Mouse (Mus musculus) heart, embryonic 13.5 days (tissue): ENCODE data around the gene Fam214a. TPM values are rescaled to one million over a fixed set of nuclear protein-coding genes. Genes with fewer than 3 reads are reported as not detected.
A peak's percentile ranks its signal among the peaks of the same experiment; 100 is the strongest.

Source experiments
- ATAC-seq: fragments of 200-750 bp; cut with Nextera tagmentation; 2 replicates; pipeline ENCODE4 v1.8.0; 2017; ENCODE audit warnings: moderate TSS enrichment; ENCODE audit not compliant: insufficient number of reproducible peaks, low FRiP score, low TSS enrichment; ENCODE audit errors: extremely low read depth
- H3K27ac ChIP-seq: fragments of 300-500 bp; sonication (generic); replicated peaks from 2 replicates; pipeline ENCODE4 v1.5.1; 2015; ENCODE audit warnings: moderate library complexity, mild to moderate bottlenecking, inconsistent platforms
- H3K27me3 ChIP-seq: fragments of 300-500 bp; sonication (generic); replicated peaks from 2 replicates; pipeline ENCODE4 v1.6.1; 2015; ENCODE audit warnings: mild to moderate bottlenecking, inconsistent platforms
- H3K36me3 ChIP-seq: fragments of 300-500 bp; sonication (generic); 2 replicates; pipeline ENCODE4 v1.6.1; 2015; ENCODE audit warnings: mild to moderate bottlenecking, inconsistent platforms
- H3K4me1 ChIP-seq: fragments of 300-500 bp; sonication (generic); 2 replicates; pipeline ENCODE4 v1.6.1; 2015; ENCODE audit warnings: inconsistent platforms
- H3K4me2 ChIP-seq: fragments of 300-500 bp; sonication (generic); 2 replicates; pipeline ENCODE4 v1.6.1; 2015; ENCODE audit warnings: inconsistent platforms, mild to moderate bottlenecking, moderate library complexity
- H3K4me3 ChIP-seq: fragments of 300-500 bp; sonication (generic); 2 replicates; pipeline ENCODE4 v1.5.1; 2015; ENCODE audit warnings: moderate library complexity, mild to moderate bottlenecking, inconsistent platforms
- H3K9ac ChIP-seq: fragments of 300-500 bp; sonication (generic); 2 replicates; pipeline ENCODE4 v1.6.1; 2015; ENCODE audit warnings: inconsistent platforms, mild to moderate bottlenecking, moderate library complexity
- H3K9me3 ChIP-seq: fragments of 300-500 bp; sonication (generic); 2 replicates; pipeline ENCODE4 v1.6.1; 2016; ENCODE audit warnings: inconsistent platforms
- WGBS: fragments of 180-500 bp; shearing (Covaris S2); methylation state at CpG from one replicate; pipeline ENCODE4 v1.1.7; 2015; ENCODE audit warnings: mixed read lengths; 5-methylcytosine and 5-hydroxymethylcytosine counted together
- polyA plus RNA-seq: library from polyadenylated mRNA; unstranded; fragments of >200 nt; fragmentation: Nextera tagmentation; extraction: Ambion mirVana; gene quantifications from 2 replicates; pipeline ENCODE4 v1.2.1, GENCODE M21; 2015

Fam214a gene
- polyA plus RNA-seq, 1 experiment from 2014 or later: 10.5 TPM

- Histone ChIP-seq H3K9ac (no peak overlapping the region), H3K27ac (no peak overlapping the region), H3K36me3 (no peaks in the 10 kb centered on the region), H3K27me3 (no peaks in the 10 kb centered on the region), H3K4me3 (no peak overlapping the region), H3K4me1 (peaks cover 16% of the 10 kb centered on the region), H3K9me3 (no peaks in the 10 kb centered on the region), H3K4me2 (no peak overlapping the region)
- no peak for ATAC-seq
- WGBS: 57% methylated on average over 3 of the region's 3 CpGs
Observed at GRCm38 (mm10) chr9:74922884-74923283, 29.8 kb upstream of the Fam214a start.

- Histone ChIP-seq H3K27me3 (no peaks in the 10 kb centered on the region), H3K4me2 (no peak overlapping the region), H3K4me3 (no peak overlapping the region), H3K4me1 (peaks cover 16% of the 10 kb centered on the region), H3K27ac (peak overlapping the region; percentile 10; the same call in 1 of the 2 replicates), H3K9ac (no peak overlapping the region), H3K9me3 (no peaks in the 10 kb centered on the region), H3K36me3 (no peaks in the 10 kb centered on the region)
- 73% methylated on average over 6 of the region's 6 CpGs for WGBS
- ATAC-seq: no peak
Observed at GRCm38 (mm10) chr9:74923291-74923977, 29.2 kb upstream of the Fam214a start.

- ATAC-seq: no peak
- peaks cover 16% of the 10 kb centered on the region for H3K4me1 ChIP-seq
Observed at GRCm38 (mm10) chr9:74925220-74925769, 27.4 kb upstream of the Fam214a start.

GRCm38 (mm10) chr9:74929981-74930423 lies 22.7 kb upstream of the Fam214a start:
- no peak overlapping the region for H3K9ac ChIP-seq
- H3K4me2 ChIP-seq: no peak overlapping the region
- no peaks in the 10 kb centered on the region for H3K9me3 ChIP-seq
- no peaks in the 10 kb centered on the region for H3K4me1 ChIP-seq
- H3K4me3 ChIP-seq: no peak overlapping the region
- H3K27me3 ChIP-seq: no peaks in the 10 kb centered on the region
- WGBS: 83% methylated on average over 4 of the region's 4 CpGs
- no peaks in the 10 kb centered on the region for H3K36me3 ChIP-seq
- no peak overlapping the region for H3K27ac ChIP-seq
- no peak for ATAC-seq

More at GRCm38 (mm10) chr9:74925220-74925769, 27.4 kb upstream of the Fam214a start:
- H3K27ac ChIP-seq: no peak overlapping the region
- H3K4me2 ChIP-seq: no peak overlapping the region
- H3K9me3 ChIP-seq: no peaks in the 10 kb centered on the region
- H3K36me3 ChIP-seq: no peaks in the 10 kb centered on the region
- 81% methylated on average over 10 of the region's 10 CpGs for WGBS
- H3K4me3 ChIP-seq: no peak overlapping the region
- H3K27me3 ChIP-seq: no peaks in the 10 kb centered on the region
- H3K9ac ChIP-seq: no peak overlapping the region

GRCm38 (mm10) chr9:74930653-74931052 lies 22.0 kb upstream of the Fam214a start:
- WGBS: 70% methylated on average over 5 of the region's 5 CpGs
- H3K4me2 ChIP-seq: no peak overlapping the region
- no peak overlapping the region for H3K27ac ChIP-seq
- no peaks in the 10 kb centered on the region for H3K36me3 ChIP-seq
- no peak overlapping the region for H3K4me3 ChIP-seq
- no peaks in the 10 kb centered on the region for H3K27me3 ChIP-seq
- H3K4me1 ChIP-seq: no peaks in the 10 kb centered on the region
- H3K9ac ChIP-seq: no peak overlapping the region
- no peak for ATAC-seq
- no peaks in the 10 kb centered on the region for H3K9me3 ChIP-seq

GRCm38 (mm10) chr9:74935289-74935688 lies 17.4 kb upstream of the Fam214a start:
- no peaks in the 10 kb centered on the region for H3K36me3 ChIP-seq
- no peak for ATAC-seq
- WGBS: 65% methylated on average over 3 of the region's 3 CpGs
- no peaks in the 10 kb centered on the region for H3K9me3 ChIP-seq
- no peak overlapping the region for H3K4me3 ChIP-seq
- H3K27ac ChIP-seq: no peak overlapping the region
- no peaks in the 10 kb centered on the region for H3K27me3 ChIP-seq
- H3K9ac ChIP-seq: no peak overlapping the region
- no peak overlapping the region for H3K4me2 ChIP-seq
- H3K4me1 ChIP-seq: no peaks in the 10 kb centered on the region

GRCm38 (mm10) chr9:74937761-74938160 lies 14.9 kb upstream of the Fam214a start:
- Histone ChIP-seq H3K4me2 (no peak overlapping the region), H3K36me3 (no peaks in the 10 kb centered on the region), H3K9me3 (no peaks in the 10 kb centered on the region), H3K4me3 (no peak overlapping the region), H3K9ac (no peak overlapping the region), H3K27ac (no peak overlapping the region), H3K4me1 (no peaks in the 10 kb centered on the region), H3K27me3 (no peaks in the 10 kb centered on the region)
- WGBS: 78% methylated on average over 3 of the region's 3 CpGs
- ATAC-seq: no peak

- H3K9me3 ChIP-seq: no peaks in the 10 kb centered on the region
- no peak overlapping the region for H3K4me2 ChIP-seq
- no peaks in the 10 kb centered on the region for H3K36me3 ChIP-seq
- no peak for ATAC-seq
- no peaks in the 10 kb centered on the region for H3K4me1 ChIP-seq
- no peak overlapping the region for H3K4me3 ChIP-seq
- 64% methylated on average over 12 of the region's 12 CpGs for WGBS
- H3K27ac ChIP-seq: no peak overlapping the region
- no peaks in the 10 kb centered on the region for H3K27me3 ChIP-seq
- no peak overlapping the region for H3K9ac ChIP-seq
Observed at GRCm38 (mm10) chr9:74938670-74939534, 13.8 kb upstream of the Fam214a start.

GRCm38 (mm10) chr9:74946713-74947402 lies 5.8 kb upstream of the Fam214a start:
- Histone ChIP-seq H3K9me3 (no peaks in the 10 kb centered on the region), H3K4me3 (no peak overlapping the region), H3K27me3 (no peaks in the 10 kb centered on the region), H3K36me3 (no peaks in the 10 kb centered on the region), H3K4me2 (no peak overlapping the region), H3K9ac (no peak overlapping the region), H3K4me1 (peaks cover 4% of the 10 kb centered on the region; the same call in 1 of the 2 replicates), H3K27ac (no peak overlapping the region)
- no peak for ATAC-seq
- WGBS: 76% methylated on average over 8 of the region's 8 CpGs

GRCm38 (mm10) chr9:74951491-74951890 lies 1.2 kb upstream of the Fam214a start:
- Histone ChIP-seq H3K9ac (no peak overlapping the region), H3K9me3 (no peaks in the 10 kb centered on the region), H3K4me3 (no peak overlapping the region), H3K27me3 (no peaks in the 10 kb centered on the region), H3K4me1 (peaks cover 23% of the 10 kb centered on the region), H3K4me2 (no peak overlapping the region), H3K36me3 (peaks cover 6% of the 10 kb centered on the region), H3K27ac (no peak overlapping the region)
- WGBS: 31% methylated on average over 3 of the region's 3 CpGs
- ATAC-seq: no peak

- WGBS: 19% methylated on average over 5 of the region's 5 CpGs
- H3K9ac ChIP-seq: peak overlapping the region; percentile 94
Observed at GRCm38 (mm10) chr9:74952106-74952505, 578 bp upstream of the Fam214a start.

More at GRCm38 (mm10) chr9:74952106-74952505, 578 bp upstream of the Fam214a start:
- ATAC-seq: no peak
- peak overlapping the region; percentile 98 for H3K27ac ChIP-seq
- H3K4me3 ChIP-seq: peak overlapping the region; percentile 93
- H3K4me2 ChIP-seq: peak overlapping the region; percentile 91
- H3K9me3 ChIP-seq: no peaks in the 10 kb centered on the region
- H3K27me3 ChIP-seq: no peaks in the 10 kb centered on the region
- peaks cover 6% of the 10 kb centered on the region for H3K36me3 ChIP-seq
- H3K4me1 ChIP-seq: peaks cover 23% of the 10 kb centered on the region
